Mouse (Mus musculus) retina, adult 2 months (tissue): ENCODE results near the gene Il21r.

Experiments
- DNase-seq: peaks from one replicate; pipeline ENCODE4 v3.0.0-alpha.2; 2012; ENCODE audit warnings: low read depth, low spot score

Gene Il21r

DNA sequence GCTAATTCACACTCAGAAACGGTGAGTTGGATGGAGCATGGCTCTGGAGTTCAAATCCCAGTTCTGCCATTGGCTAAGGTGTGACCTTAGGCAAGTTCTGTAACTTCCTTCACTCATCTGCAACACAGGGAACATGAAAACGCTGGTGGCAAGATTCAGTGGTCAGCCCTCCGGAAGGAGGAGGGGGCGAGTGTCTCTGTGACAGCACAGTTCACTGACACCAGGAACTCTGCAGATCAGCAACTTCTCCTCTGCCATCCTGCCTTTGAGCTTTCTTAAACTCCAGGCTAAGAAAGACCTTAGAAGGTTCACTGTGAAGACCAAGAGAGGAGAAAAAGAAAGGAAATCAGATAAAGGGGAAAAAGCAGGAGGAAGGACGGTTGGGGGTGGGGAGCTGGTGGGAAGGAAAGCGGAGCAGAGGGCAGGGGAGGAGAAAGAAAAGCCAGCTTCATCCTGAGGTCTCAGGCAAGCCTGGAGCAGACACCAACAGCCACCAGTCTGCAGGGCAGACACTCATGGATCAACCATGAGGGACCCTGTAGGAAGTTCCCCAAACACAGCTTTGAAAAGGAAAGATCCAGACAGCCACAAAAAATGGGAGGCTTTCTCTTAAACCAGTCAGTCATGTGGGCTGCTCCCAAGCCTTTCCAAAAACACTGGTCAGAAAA lies 2.5 kb upstream of the Il21r start:
- DNase-seq: no peak

DNA sequence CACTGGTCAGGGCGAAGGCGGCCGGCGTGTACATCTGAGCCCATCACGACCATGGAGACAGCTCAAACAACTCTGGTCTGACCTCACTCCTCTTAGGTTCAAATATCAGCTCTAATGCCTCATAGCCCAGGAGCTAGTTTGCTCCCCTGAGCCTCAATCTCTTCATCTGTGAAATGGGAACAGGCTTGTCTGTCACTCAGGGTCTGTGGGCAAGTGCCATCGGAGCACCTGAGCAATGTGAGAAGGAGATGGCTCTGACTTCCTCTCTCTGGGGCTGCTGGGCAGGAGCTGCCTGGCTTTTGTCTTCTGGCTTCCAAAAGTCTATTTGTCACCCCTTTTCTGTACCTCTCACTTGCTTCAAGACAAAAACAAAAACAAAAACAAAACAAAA lies 2.0 kb upstream of the Il21r start:
- DNase-seq: no peak

GRCm38 (mm10) chr7:125601821-125602448 lies 1.3 kb upstream of the Il21r start:
- no peak for DNase-seq

DNA sequence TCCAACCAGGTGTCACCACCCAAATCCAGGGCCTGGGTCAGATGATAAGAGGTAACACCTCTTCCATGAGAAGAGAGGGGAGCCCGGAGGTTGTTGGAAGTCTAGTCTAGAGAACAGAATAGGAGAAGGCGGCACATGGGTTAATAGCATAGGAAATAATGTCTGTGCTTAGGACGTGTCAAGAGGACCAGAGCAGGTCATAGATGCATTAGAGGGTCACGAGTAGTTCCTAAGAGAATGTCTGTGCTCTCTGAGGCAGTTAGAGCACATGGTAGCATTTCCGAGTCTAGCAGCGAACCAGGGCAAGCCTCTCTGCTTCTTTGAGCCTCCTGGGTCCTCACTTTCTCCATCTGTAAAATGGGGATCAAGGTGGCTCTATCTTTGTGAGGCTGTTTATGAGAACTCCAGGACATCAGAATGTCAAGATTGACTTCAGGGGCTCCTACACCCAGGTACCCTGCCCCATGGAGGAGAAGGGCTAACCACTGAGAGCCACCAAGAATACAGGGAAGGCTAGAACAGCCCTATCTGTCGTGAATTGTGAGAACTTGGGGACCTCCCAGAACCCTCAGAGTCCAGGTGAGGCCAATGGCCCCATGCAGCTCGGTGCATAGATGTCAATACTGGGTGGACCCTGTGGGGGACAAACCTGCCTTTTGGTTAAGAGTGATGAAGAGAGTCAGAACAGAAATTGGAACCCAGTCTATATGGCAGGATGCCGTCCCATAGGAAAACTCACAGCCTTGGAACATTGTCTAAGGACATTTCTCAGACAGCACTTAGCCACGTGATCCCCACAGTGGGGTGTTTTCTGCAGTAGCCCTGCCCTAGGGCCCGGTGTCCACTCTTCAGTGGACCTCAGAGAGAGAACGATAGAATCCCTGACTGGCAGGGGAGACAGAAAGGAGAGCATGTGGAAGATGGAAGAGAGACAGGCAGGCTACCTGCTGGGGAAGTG lies 1.4 kb downstream of the Il21r start:
- no peak for DNase-seq

DNA sequence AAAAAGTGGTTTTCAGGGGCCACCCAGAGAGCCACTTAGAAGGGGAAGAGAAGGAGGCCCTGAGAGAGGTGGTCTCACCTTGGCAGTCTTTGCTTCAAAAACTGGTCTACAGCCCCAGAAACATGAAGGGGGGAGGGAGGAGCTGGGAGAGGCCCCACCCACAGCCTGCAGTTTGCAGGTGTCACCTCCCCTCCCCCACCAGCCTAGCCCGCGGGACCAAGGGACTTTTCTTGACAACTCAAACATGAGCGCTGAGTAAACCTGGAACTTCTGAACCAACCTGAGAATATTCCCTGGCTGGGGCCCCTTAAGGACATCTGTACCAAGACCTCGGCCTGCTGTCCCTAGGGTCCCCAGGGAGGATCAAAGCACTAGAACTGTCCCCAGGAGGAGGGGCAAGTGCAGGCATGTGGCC lies 2.5 kb downstream of the Il21r start:
- no peak for DNase-seq

- DNase-seq: no peak
These were observed 3.3 kb downstream of the Il21r start for GRCm38 (mm10) chr7:125606265-125607164.

GRCm38 (mm10) chr7:125607384-125608182 lies 4.4 kb downstream of the Il21r start:
- no peak for DNase-seq

- DNase-seq: no peak
These were observed 5.0 kb downstream of the Il21r start for GRCm38 (mm10) chr7:125608183-125608688.

- DNase-seq: no peak
These were observed 10.3 kb downstream of the Il21r start for GRCm38 (mm10) chr7:125613579-125613978.

DNA sequence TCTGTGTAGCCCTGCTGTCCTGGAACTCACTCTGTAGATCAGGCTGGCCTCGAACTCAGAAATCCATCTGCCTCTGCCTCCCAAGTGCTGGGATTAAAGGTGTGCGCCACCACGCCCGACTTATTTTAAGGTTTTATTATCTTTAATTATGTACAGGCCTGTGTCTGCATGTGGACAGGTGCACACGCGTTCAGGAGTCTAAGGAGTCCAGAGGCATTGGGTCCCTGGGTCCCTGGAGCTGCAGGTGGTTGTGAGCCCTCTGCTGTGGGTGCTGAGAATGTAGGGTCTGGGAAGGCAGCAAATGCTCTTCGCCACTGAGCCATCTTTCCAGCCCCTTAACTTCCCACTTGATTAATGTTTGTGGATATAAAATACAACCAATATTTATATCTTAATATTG lies 12.2 kb downstream of the Il21r start:
- no peak for DNase-seq

GRCm38 (mm10) chr7:125618016-125618415 lies 14.8 kb downstream of the Il21r start:
- DNase-seq: no peak

DNA sequence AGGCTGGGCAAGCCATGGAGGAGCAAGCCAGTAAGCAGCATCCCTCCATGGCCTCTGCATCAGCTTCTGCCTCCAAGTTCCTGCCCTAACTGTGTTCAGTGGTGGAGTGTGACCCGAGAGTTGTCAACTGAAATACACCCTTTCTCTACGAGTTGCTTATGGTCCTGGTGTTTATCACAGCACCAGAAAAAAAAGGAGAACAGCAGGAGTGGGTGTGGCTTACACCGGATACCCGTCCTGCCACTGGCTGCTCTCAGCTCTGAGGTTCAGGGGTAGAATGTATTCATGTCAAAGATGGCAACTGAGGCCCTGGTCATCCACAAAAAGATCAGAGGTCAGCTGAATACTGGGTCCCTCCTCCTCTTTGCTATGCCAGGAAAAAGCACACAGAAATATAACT lies 16.8 kb downstream of the Il21r start:
- DNase-seq: no peak

DNA sequence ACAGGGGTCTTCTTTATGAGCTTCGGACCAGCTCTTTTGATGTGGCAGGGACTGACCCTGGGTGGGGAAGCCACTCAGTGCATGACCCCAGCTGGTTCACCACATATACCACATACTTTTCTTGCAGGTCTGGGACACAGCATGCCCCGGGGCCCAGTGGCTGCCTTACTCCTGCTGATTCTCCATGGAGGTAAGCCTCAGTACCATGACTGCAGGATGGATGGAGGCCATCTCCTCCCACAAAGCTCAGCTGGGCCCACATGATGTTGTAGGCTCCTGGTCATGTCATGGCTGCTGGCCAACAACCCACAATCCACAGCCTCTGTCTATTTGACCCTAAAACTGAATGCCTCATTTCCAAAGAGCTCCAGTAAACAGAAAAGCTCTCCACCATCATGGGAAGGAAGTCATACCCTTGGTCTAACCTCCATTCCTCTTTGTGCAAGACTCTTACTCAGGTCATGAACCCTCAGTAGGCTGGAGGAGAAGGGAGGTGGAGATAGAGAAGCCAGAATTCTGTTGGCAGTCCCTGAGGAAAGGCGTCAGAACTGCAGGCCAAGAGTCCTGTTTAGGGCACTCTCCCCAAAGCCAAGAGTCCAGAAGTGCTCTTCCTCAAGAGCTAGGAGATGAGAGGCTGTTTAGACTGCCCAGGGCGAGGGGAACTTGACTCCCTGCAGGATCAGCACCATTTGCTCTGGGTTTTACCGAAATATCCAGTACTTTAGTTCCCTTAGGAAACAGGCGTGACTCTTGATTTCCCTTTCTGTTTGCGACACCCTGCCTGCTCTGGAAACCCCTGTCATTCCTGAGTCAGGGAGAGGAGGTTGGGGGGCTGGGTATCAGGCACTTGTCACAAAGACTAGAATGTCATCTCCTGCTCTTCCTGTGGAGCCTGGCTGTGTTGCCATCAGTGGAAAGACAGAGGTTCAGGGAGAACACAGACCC lies 19.8 kb downstream of the Il21r start:
- no peak for DNase-seq

DNA sequence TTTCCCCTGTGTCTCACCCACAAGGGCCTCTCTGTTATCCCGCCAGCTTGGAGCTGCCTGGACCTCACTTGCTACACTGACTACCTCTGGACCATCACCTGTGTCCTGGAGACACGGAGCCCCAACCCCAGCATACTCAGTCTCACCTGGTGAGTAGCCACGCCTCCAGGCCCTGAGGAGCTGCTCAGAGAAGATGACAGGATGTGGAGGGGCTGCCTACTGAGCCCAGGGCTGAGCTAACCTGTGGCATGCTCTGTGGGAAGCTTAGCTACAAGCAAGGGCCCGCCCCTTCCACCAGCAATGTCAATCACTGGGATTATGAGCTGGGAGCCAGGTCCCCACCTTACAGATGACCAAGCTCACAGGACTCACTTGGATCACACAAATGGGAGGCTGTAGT lies 22.0 kb downstream of the Il21r start:
- DNase-seq: no peak

DNA sequence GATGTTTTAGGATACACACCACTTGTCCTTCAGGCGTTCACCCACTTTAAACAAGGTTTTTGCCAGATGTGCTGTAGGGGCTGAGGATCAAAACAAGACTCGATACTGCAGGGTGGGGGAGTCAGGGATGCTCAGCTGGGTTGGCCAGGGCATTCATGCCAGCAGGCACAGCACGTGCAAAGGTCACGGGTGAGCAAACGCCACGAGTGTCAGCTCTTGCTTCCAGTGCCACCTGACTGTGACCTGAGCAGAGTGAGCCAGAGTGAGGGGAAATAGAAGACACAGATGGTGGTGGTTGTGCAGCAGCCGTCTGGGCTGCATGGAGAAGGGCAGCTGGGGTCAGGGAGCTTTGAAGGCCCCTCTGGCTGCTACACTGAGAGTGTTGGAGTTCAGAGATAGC lies 22.6 kb downstream of the Il21r start:
- DNase-seq: no peak

GRCm38 (mm10) chr7:125630317-125630716 lies 27.1 kb downstream of the Il21r start:
- DNase-seq: no peak

- DNase-seq: no peak
These were observed 27.8 kb downstream of the Il21r start for GRCm38 (mm10) chr7:125630989-125631388.

DNA sequence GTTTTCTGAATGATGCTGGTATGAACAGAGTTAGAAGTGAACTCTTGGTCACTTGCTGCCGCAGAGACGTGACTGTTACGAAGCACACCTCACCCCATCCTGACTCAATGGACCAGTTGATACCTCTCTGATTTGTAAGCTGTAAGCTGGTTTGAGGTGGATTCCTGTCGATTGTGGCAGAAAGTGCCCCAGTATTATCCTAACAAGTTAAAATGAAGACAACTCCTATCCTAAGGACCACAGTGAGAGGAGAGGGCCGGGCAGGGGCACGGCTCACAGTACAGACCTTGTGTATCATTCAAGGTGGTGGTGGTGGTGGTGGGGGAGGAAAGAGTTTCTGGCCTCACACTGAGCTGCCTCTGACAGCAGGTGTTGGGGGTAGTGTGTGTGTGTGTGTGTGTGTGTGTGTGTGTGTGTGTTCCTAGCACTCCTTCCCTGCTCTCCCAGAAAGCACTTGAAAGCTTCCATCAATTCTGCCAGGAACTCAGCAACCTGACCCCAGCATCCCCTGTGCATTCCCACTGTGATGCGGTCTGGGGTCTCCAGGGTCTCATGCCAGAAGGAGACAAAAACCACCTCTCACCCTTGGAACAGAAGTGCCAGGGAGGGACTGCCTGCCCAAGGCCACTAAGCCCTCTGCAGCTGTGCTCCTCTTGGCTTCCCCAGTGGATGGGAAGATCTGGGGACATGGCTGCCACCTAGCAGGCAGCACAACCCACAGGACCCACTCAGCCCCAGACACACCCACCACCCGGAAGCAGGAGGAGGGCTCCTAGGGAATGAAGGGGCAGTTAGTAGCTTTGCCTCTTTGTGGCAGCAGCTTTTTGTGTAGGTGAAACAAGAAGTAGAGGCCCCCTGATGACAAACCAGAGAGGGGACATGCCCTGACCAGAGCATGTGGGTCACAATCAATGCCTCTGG lies 34.3 kb downstream of the Il21r start:
- DNase-seq: no peak
